Mouse (Mus musculus): ENCODE measurements around the gene Asb10. TPM values are rescaled to one million over a fixed set of nuclear protein-coding genes. Genes with fewer than 3 reads are reported as not detected.

The Asb10 gene
- total and polyA plus RNA-seq, 2 experiments from 2014 or later = 0.22 to 0.43 TPM

DNA sequence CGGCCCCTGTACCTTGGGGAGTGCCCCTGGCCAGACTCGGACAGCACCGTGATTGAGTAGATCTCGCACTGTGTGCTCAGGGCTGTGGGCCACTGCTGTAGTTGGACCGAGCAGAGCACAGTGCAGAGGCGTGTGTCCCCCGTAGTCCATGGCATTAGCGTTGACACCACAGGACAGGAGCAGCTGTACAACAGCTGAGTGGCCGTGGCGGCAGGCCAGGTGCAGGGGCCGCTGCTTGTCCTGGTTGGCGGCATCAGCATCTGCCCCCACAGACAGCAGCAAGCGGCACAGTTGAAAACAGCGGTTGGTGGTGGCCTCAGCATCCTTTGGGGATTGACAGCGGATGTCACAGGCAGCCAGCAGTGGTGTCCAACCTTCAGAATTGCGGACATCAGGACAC lies 3.2 kb downstream of the Asb10 start:
- TF ChIP-seq CTCF (IDR thresholded peaks at IDR 0.05; ENCODE audit: low read depth) = no peak
- Histone ChIP-seq H3K4me2 (ENCODE audit: low read depth) (no peak overlapping the region), H3K36me3 (ENCODE audit: insufficient read depth) (no peaks in the 10 kb centered on the region), H3K9me3 (ENCODE audit: low read length) (no peaks in the 10 kb centered on the region), H3K9ac (no peak overlapping the region), H3K27me3 (ENCODE audit: insufficient read depth, low read length) (no peaks in the 10 kb centered on the region), H3K27ac (ENCODE audit: low read depth, low read length) (no peak overlapping the region), H3K4me1 (ENCODE audit: insufficient read depth) (no peaks in the 10 kb centered on the region), H3K4me3 (ENCODE audit: low read depth, low read length) (no peak overlapping the region)
- 61% methylated on average over 16 of the region's 16 CpGs for WGBS
- DNase-seq (no peak), ATAC-seq (no peak)

GRCm38 (mm10) chr5:24536511-24536910 lies 4.3 kb downstream of the Asb10 start:
- ATAC-seq (no peak), DNase-seq (no peak)
- Histone ChIP-seq H3K9ac (no peak overlapping the region), H3K9me3 (ENCODE audit: low read length) (no peaks in the 10 kb centered on the region), H3K4me1 (ENCODE audit: insufficient read depth) (no peaks in the 10 kb centered on the region), H3K27me3 (ENCODE audit: insufficient read depth, low read length) (no peaks in the 10 kb centered on the region), H3K27ac (ENCODE audit: low read depth, low read length) (no peak overlapping the region), H3K36me3 (ENCODE audit: insufficient read depth) (no peaks in the 10 kb centered on the region), H3K4me3 (ENCODE audit: low read depth, low read length) (no peak overlapping the region), H3K4me2 (ENCODE audit: low read depth) (no peak overlapping the region)
- no peak for TF ChIP-seq CTCF (IDR thresholded peaks at IDR 0.05; ENCODE audit: low read depth)
- 46% methylated on average over 5 of the region's 5 CpGs for WGBS

GRCm38 (mm10) chr5:24535731-24536130 lies 5.0 kb downstream of the Asb10 start:
- H3K4me3 ChIP-seq (ENCODE audit: low read depth, low read length) = no peak overlapping the region
- H3K9ac ChIP-seq = no peak overlapping the region
- ATAC-seq (no peak), DNase-seq (no peak)
- no peak overlapping the region for H3K4me2 ChIP-seq (ENCODE audit: low read depth)
- no peak for TF ChIP-seq CTCF (IDR thresholded peaks at IDR 0.05; ENCODE audit: low read depth)
- 66% methylated on average over 3 of the region's 3 CpGs for WGBS
- H3K4me1 ChIP-seq (ENCODE audit: insufficient read depth) = no peaks in the 10 kb centered on the region
- no peaks in the 10 kb centered on the region for H3K9me3 ChIP-seq (ENCODE audit: low read length)
- no peak overlapping the region for H3K27ac ChIP-seq (ENCODE audit: low read depth, low read length)
- no peaks in the 10 kb centered on the region for H3K27me3 ChIP-seq (ENCODE audit: insufficient read depth, low read length)
- no peaks in the 10 kb centered on the region for H3K36me3 ChIP-seq (ENCODE audit: insufficient read depth)

DNA sequence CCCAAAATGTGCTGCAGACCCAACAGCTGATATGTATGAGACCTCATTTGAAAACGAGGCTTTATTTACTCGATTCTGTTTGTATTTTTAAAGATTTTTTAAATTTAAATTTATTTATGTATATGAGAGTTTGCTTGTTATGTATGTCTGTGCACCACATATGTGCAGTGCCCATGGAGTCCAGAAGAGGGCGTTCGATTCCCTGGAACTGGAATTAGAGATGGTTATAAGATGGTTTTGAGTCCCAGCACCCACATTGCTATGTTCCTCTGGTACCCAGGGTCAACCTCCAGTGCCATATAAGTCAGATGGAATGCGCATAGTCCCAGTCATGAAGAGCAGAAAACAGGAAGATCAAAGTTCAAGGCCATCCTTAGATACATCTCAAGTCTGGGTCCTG lies 6.5 kb downstream of the Asb10 start:
- H3K27ac ChIP-seq (ENCODE audit: low read depth, low read length) = no peak overlapping the region
- TF ChIP-seq CTCF (IDR thresholded peaks at IDR 0.05; ENCODE audit: low read depth) = peak; percentile 24; the same call in 1 of the 2 replicates
- WGBS = 61% methylated on average over 5 of the region's 5 CpGs
- DNase-seq = no peak
- H3K4me1 ChIP-seq (ENCODE audit: insufficient read depth) = no peaks in the 10 kb centered on the region
- H3K4me2 ChIP-seq (ENCODE audit: low read depth) = no peak overlapping the region
- H3K27me3 ChIP-seq (ENCODE audit: insufficient read depth, low read length) = 0 out of 2 replicates have a peak, but pooled peaks cover 5% of the 10 kb centered on the region
- no peak overlapping the region for H3K9ac ChIP-seq
- H3K4me3 ChIP-seq (ENCODE audit: low read depth, low read length) = no peak overlapping the region
- no peak for ATAC-seq
- H3K9me3 ChIP-seq (ENCODE audit: low read length) = no peaks in the 10 kb centered on the region
- no peaks in the 10 kb centered on the region for H3K36me3 ChIP-seq (ENCODE audit: insufficient read depth)

- WGBS = 57% methylated on average over 11 of the region's 11 CpGs
- Histone ChIP-seq H3K27me3 (ENCODE audit: insufficient read depth, low read length) (peaks cover 13% of the 10 kb centered on the region), H3K4me2 (ENCODE audit: low read depth) (no peak overlapping the region), H3K4me3 (ENCODE audit: low read depth, low read length) (no peak overlapping the region), H3K27ac (ENCODE audit: low read depth, low read length) (no peak overlapping the region), H3K9me3 (ENCODE audit: low read length) (no peaks in the 10 kb centered on the region), H3K4me1 (ENCODE audit: insufficient read depth) (no peaks in the 10 kb centered on the region), H3K36me3 (ENCODE audit: insufficient read depth) (no peaks in the 10 kb centered on the region), H3K9ac (no peak overlapping the region)
- no peak for TF ChIP-seq CTCF (IDR thresholded peaks at IDR 0.05; ENCODE audit: low read depth)
- DNase-seq = no peak
- no peak for ATAC-seq
Measured at GRCm38 (mm10) chr5:24533391-24533790, 7.4 kb downstream of the Asb10 start.

- Histone ChIP-seq H3K9ac (no peak overlapping the region), H3K4me3 (ENCODE audit: low read depth, low read length) (no peak overlapping the region), H3K27me3 (ENCODE audit: insufficient read depth, low read length) (peaks cover 27% of the 10 kb centered on the region), H3K27ac (ENCODE audit: low read depth, low read length) (no peak overlapping the region), H3K4me2 (ENCODE audit: low read depth) (no peak overlapping the region), H3K36me3 (ENCODE audit: insufficient read depth) (no peaks in the 10 kb centered on the region), H3K4me1 (ENCODE audit: insufficient read depth) (no peaks in the 10 kb centered on the region), H3K9me3 (ENCODE audit: low read length) (no peaks in the 10 kb centered on the region)
- DNase-seq (peak; percentile 96), ATAC-seq (peak; percentile 74)
- peak; percentile 100 for TF ChIP-seq CTCF (IDR thresholded peaks at IDR 0.05; ENCODE audit: low read depth)
- 21% methylated on average over 24 of the region's 24 CpGs for WGBS
Measured at GRCm38 (mm10) chr5:24530042-24530689, 10.6 kb downstream of the Asb10 start.

DNA sequence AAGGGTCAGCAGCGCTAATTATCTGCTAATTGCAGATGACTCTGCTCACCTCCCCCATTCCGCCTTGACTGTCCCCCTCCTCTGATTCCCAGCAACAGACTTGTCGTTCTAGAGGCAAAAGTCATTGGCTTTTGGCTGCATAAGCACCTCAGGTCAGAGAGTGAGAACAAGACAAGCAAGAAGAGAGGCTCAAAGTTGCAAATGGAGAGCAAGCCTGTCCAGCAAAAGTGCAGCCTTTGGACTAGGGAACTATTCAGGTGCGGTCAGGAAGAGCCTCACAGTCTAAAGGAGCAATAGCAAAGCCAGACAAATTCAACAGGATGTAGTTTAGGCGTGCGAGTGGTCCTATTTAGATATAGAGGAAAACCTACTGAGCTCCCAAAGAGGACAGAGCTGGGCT lies 13.0 kb downstream of the Asb10 start:
- H3K9me3 ChIP-seq (ENCODE audit: low read length) = no peaks in the 10 kb centered on the region
- no peak for ATAC-seq
- no peak overlapping the region for H3K4me3 ChIP-seq (ENCODE audit: low read depth, low read length)
- H3K36me3 ChIP-seq (ENCODE audit: insufficient read depth) = no peaks in the 10 kb centered on the region
- WGBS = 20% methylated on average over 6 of the region's 6 CpGs
- H3K4me1 ChIP-seq (ENCODE audit: insufficient read depth) = no peaks in the 10 kb centered on the region
- TF ChIP-seq CTCF (IDR thresholded peaks at IDR 0.05; ENCODE audit: low read depth) = no peak
- peaks cover 50% of the 10 kb centered on the region for H3K27me3 ChIP-seq (ENCODE audit: insufficient read depth, low read length)
- no peak overlapping the region for H3K4me2 ChIP-seq (ENCODE audit: low read depth)
- no peak for DNase-seq
- no peak overlapping the region for H3K27ac ChIP-seq (ENCODE audit: low read depth, low read length)
- no peak overlapping the region for H3K9ac ChIP-seq
